Mouse (Mus musculus) myocyte (in vitro differentiated cells): ENCODE results near the gene Lxn. TPM values are rescaled to one million over a fixed set of nuclear protein-coding genes. Genes with fewer than 3 reads are reported as not detected.

Source experiments
- H3K27me3 ChIP-seq: one replicate; pipeline ENCODE4 v1.6.1; 2011; ENCODE audit not compliant: control insufficient read depth, insufficient read depth, insufficient read length
- H3K36me3 ChIP-seq: one replicate; pipeline ENCODE4 v1.6.1; 2011; ENCODE audit not compliant: control insufficient read depth, insufficient read depth
- H3K4me2 ChIP-seq: one replicate; pipeline ENCODE4 v1.6.1; 2011; ENCODE audit warnings: low read depth, control low read depth
- H3K4me3 ChIP-seq: one replicate; pipeline ENCODE4 v1.5.1; 2011; ENCODE audit warnings: mild to moderate bottlenecking, control low read depth, moderate library complexity
- H3K79me2 ChIP-seq: one replicate; pipeline ENCODE4 v1.6.1; 2011; ENCODE audit not compliant: control insufficient read depth, insufficient read depth
- H3ac ChIP-seq: one replicate; pipeline ENCODE4 v1.6.1; 2011; ENCODE audit not compliant: control insufficient read depth, insufficient read length
- CEBPB ChIP-seq: IDR thresholded peaks from 2 replicates; pipeline ENCODE4 v1.6.1; 2011; ENCODE audit warnings: mild to moderate bottlenecking, moderate library complexity; ENCODE audit not compliant: poor library complexity, insufficient read depth, severe bottlenecking
- E2F4 ChIP-seq: IDR thresholded peaks from one replicate; pipeline ENCODE4 v1.6.1; 2011; ENCODE audit warnings: mild to moderate bottlenecking, control low read depth, moderate library complexity; ENCODE audit not compliant: insufficient read depth
- MAX ChIP-seq: IDR thresholded peaks from one replicate; pipeline ENCODE4 v1.6.1; 2011; ENCODE audit warnings: low read depth, mild to moderate bottlenecking, control low read depth
- MYOD1 ChIP-seq, 3 experiments: IDR thresholded peaks; one replicate each; pipeline ENCODE4 v1.6.1; 2011; ENCODE audit warnings: control low read depth in 2 of 3, low read depth in 2 of 3, mild to moderate bottlenecking in 2 of 3, moderate library complexity in 1 of 3; ENCODE audit not compliant: insufficient read length in 2 of 3, control insufficient read depth in 1 of 3
- MYOG ChIP-seq, 3 experiments: IDR thresholded peaks; one replicate each; pipeline ENCODE4 v1.6.1; 2011; ENCODE audit warnings: control low read depth in 2 of 3, low read depth in 2 of 3, mild to moderate bottlenecking in 2 of 3; ENCODE audit not compliant: insufficient read length in 2 of 3, control insufficient read depth in 1 of 3, insufficient read depth in 1 of 3
- POLR2A ChIP-seq: IDR thresholded peaks from one replicate; pipeline ENCODE4 v1.6.1; 2011; ENCODE audit warnings: low read depth, mild to moderate bottlenecking, control low read depth, moderate library complexity; ENCODE audit not compliant: insufficient read length
- POLR2AphosphoS2 ChIP-seq: IDR thresholded peaks from one replicate; pipeline ENCODE4 v1.6.1; 2011; ENCODE audit warnings: low read depth, control low read depth; ENCODE audit not compliant: insufficient read length
- REST ChIP-seq: IDR thresholded peaks from one replicate; pipeline ENCODE4 v1.6.1; 2011; ENCODE audit warnings: mild to moderate bottlenecking, control low read depth, moderate library complexity; ENCODE audit not compliant: insufficient read depth, insufficient read length
- SRF ChIP-seq: IDR thresholded peaks from one replicate; pipeline ENCODE4 v1.6.1; 2011; ENCODE audit warnings: low read depth; ENCODE audit not compliant: control insufficient read depth, insufficient read length
- TCF12 ChIP-seq: IDR thresholded peaks from one replicate; pipeline ENCODE4 v1.6.1; 2011; ENCODE audit warnings: mild to moderate bottlenecking, control low read depth; ENCODE audit not compliant: poor library complexity, insufficient read depth, severe bottlenecking
- TCF3 ChIP-seq: IDR thresholded peaks from one replicate; pipeline ENCODE4 v1.6.1; 2011; ENCODE audit warnings: low read depth, control low read depth; ENCODE audit not compliant: insufficient read length
- USF1 ChIP-seq: IDR thresholded peaks from one replicate; pipeline ENCODE4 v1.6.1; 2011; ENCODE audit warnings: low read depth, mild to moderate bottlenecking, control low read depth, moderate library complexity
- polyA plus RNA-seq: library from polyadenylated mRNA; unstranded; fragments of >200 nt; fragmentation: generic; extraction: Trizol; gene quantifications from one replicate; pipeline ENCODE4 v1.2.1, GENCODE M21; 2012; ENCODE audit warnings: missing spikeins

Lxn gene
- polyA plus RNA-seq, 1 experiment: 14.5 TPM

GRCm38 (mm10) chr3:67499406-67499791 is 35.7 kb upstream of the Lxn start:
- no peak overlapping the region for H3ac ChIP-seq
- TF ChIP-seq POLR2AphosphoS2 (no peak), MYOD1 (IDR thresholded peaks at IDR 0.05; ENCODE audit: control insufficient read depth in 1 of 3, insufficient read length in 2 of 3, low read depth in 2 of 3) (no peak), CEBPB (no peak), TCF12 (no peak), SRF (no peak), E2F4 (no peak), USF1 (no peak), TCF3 (no peak), MAX (no peak), POLR2A (no peak), REST (no peak), MYOG (IDR thresholded peaks at IDR 0.05; ENCODE audit: control insufficient read depth in 1 of 3, insufficient read depth in 1 of 3, insufficient read length in 2 of 3, low read depth in 2 of 3) (no peak)
- H3K79me2 ChIP-seq: no peaks in the 10 kb centered on the region
- H3K4me3 ChIP-seq: no peak overlapping the region
- H3K27me3 ChIP-seq: no peaks in the 10 kb centered on the region
- no peak overlapping the region for H3K4me2 ChIP-seq
- no peaks in the 10 kb centered on the region for H3K36me3 ChIP-seq

- Histone ChIP-seq H3ac (no peak overlapping the region), H3K27me3 (no peaks in the 10 kb centered on the region), H3K79me2 (no peaks in the 10 kb centered on the region), H3K4me3 (no peak overlapping the region), H3K36me3 (no peaks in the 10 kb centered on the region), H3K4me2 (no peak overlapping the region)
- TF ChIP-seq CEBPB (no peak), TCF3 (no peak), SRF (no peak), MAX (no peak), MYOD1 (IDR thresholded peaks at IDR 0.05; ENCODE audit: control insufficient read depth in 1 of 3, insufficient read length in 2 of 3, low read depth in 2 of 3) (no peak), POLR2AphosphoS2 (no peak), E2F4 (no peak), USF1 (no peak), MYOG (IDR thresholded peaks at IDR 0.05; ENCODE audit: control insufficient read depth in 1 of 3, insufficient read depth in 1 of 3, insufficient read length in 2 of 3, low read depth in 2 of 3) (no peak), TCF12 (no peak), POLR2A (no peak), REST (no peak)
These were observed 35.2 kb upstream of the Lxn start for GRCm38 (mm10) chr3:67498773-67499405.

- no peaks in the 10 kb centered on the region for H3K79me2 ChIP-seq
- H3K36me3 ChIP-seq: no peaks in the 10 kb centered on the region
- H3K4me3 ChIP-seq: no peak overlapping the region
- TF ChIP-seq CEBPB (no peak), TCF3 (no peak), POLR2AphosphoS2 (no peak), REST (no peak), POLR2A (no peak), MYOG (IDR thresholded peaks at IDR 0.05; ENCODE audit: control insufficient read depth in 1 of 3, insufficient read depth in 1 of 3, insufficient read length in 2 of 3, low read depth in 2 of 3) (no peak), MYOD1 (IDR thresholded peaks at IDR 0.05; ENCODE audit: control insufficient read depth in 1 of 3, insufficient read length in 2 of 3, low read depth in 2 of 3) (no peak), USF1 (no peak), TCF12 (no peak), SRF (no peak), E2F4 (no peak), MAX (no peak)
- H3K27me3 ChIP-seq: no peaks in the 10 kb centered on the region
- no peak overlapping the region for H3ac ChIP-seq
- H3K4me2 ChIP-seq: no peak overlapping the region
These were observed 34.3 kb upstream of the Lxn start for GRCm38 (mm10) chr3:67497998-67498397.

GRCm38 (mm10) chr3:67496310-67496709 is 32.6 kb upstream of the Lxn start:
- H3ac ChIP-seq: no peak overlapping the region
- TF ChIP-seq E2F4: no peak
- no peak for TF ChIP-seq MAX
- no peak for TF ChIP-seq USF1
- no peak for TF ChIP-seq REST
- H3K4me3 ChIP-seq: no peak overlapping the region
- no peaks in the 10 kb centered on the region for H3K36me3 ChIP-seq
- H3K27me3 ChIP-seq: no peaks in the 10 kb centered on the region
- no peak overlapping the region for H3K4me2 ChIP-seq
- no peaks in the 10 kb centered on the region for H3K79me2 ChIP-seq

GRCm38 (mm10) chr3:67493132-67493531 is 29.4 kb upstream of the Lxn start:
- Histone ChIP-seq H3K4me3 (no peak overlapping the region), H3K4me2 (no peak overlapping the region), H3ac (no peak overlapping the region), H3K79me2 (no peaks in the 10 kb centered on the region), H3K36me3 (no peaks in the 10 kb centered on the region), H3K27me3 (no peaks in the 10 kb centered on the region)
- TF ChIP-seq E2F4: no peak
- no peak for TF ChIP-seq MAX
- no peak for TF ChIP-seq USF1
- TF ChIP-seq MYOD1 (IDR thresholded peaks at IDR 0.05; ENCODE audit: control insufficient read depth in 1 of 3, insufficient read length in 2 of 3, low read depth in 2 of 3): no peak
- no peak for TF ChIP-seq SRF
